Mouse (Mus musculus): Measurements from ENCODE around the gene Blvra.

- TF ChIP-seq EP300 (IDR thresholded peaks at IDR 0.05; ENCODE audit: insufficient read depth, low read depth, low read length) (no peak), CTCF (IDR thresholded peaks at IDR 0.05) (no peak)
These were observed 68.0 kb downstream of the Blvra start for GRCm38 (mm10) chr2:127138449-127138848.
